Mouse (Mus musculus): ENCODE data around the gene Dcst2. TPM values are rescaled to one million over a fixed set of nuclear protein-coding genes. Genes with fewer than 3 reads are reported as not detected.

Dcst2 gene
- polyA plus RNA-seq, 1 experiment from 2014 or later = not detected

Other genes with a start within 250 kb of the Dcst2 start
- not detected in 3 replicates for gene Pklr, start 225.8 kb upstream of the Dcst2 start, polyA plus RNA-seq (2018)
- 0.11 to 0.20 TPM (median 0.15 TPM) in 3 replicates for gene Hcn3, start 201.8 kb upstream of the Dcst2 start, polyA plus RNA-seq (2018)
- gene Clk2, start 197.2 kb upstream of the Dcst2 start, polyA plus RNA-seq (2018) = 19.9 to 35.6 TPM (median 25.1 TPM) in 3 replicates
- gene Scamp3, start 184.5 kb upstream of the Dcst2 start, polyA plus RNA-seq (2018) = 79.6 to 84.3 TPM (median 80.5 TPM) in 3 replicates
- gene Fam189b, start 178.8 kb upstream of the Dcst2 start, polyA plus RNA-seq (2018) = 1.1 to 4.4 TPM (median 1.9 TPM) in 3 replicates
- 205 to 294 TPM (median 220 TPM) in 3 replicates for gene Gba, start 159.0 kb upstream of the Dcst2 start, polyA plus RNA-seq (2018)
- gene Thbs3, start 146.8 kb upstream of the Dcst2 start, polyA plus RNA-seq (2018) = 0.17 to 0.68 TPM (median 0.34 TPM) in 3 replicates
- 55.2 to 102 TPM (median 79.3 TPM) in 3 replicates for gene Mtx1, start 134.9 kb upstream of the Dcst2 start, polyA plus RNA-seq (2018)
- gene Muc1, start 132.9 kb upstream of the Dcst2 start, polyA plus RNA-seq (2018) = not detected in 3 replicates
- 30.5 to 54.3 TPM (median 43.8 TPM) in 3 replicates for gene Krtcap2, start 116.0 kb upstream of the Dcst2 start, polyA plus RNA-seq (2018)
- gene Trim46, start 115.7 kb upstream of the Dcst2 start, polyA plus RNA-seq (2018) = 0.22 TPM in 1 of 3 replicates, not detected in the others
- 23.7 to 90.4 TPM (median 70.3 TPM) in 3 replicates for gene Dpm3, start 102.6 kb upstream of the Dcst2 start, polyA plus RNA-seq (2018)
- 18.0 to 31.9 TPM (median 31.9 TPM) in 3 replicates for gene Slc50a1, start 91.4 kb upstream of the Dcst2 start, polyA plus RNA-seq (2018)
- 0.20 to 0.25 TPM in 2 of 3 replicates, not detected in the other for gene Efna1, start 80.8 kb upstream of the Dcst2 start, polyA plus RNA-seq (2018)
- gene Efna3, start 39.0 kb upstream of the Dcst2 start, polyA plus RNA-seq (2018) = not detected in 3 replicates
- gene Efna4, start 23.9 kb upstream of the Dcst2 start, polyA plus RNA-seq (2018) = not detected in 3 replicates
- 143 to 250 TPM (median 157 TPM) in 3 replicates for gene Adam15, start 12.0 kb upstream of the Dcst2 start, polyA plus RNA-seq (2018)
- not detected in 3 replicates for gene Dcst1, start 3.3 kb downstream of the Dcst2 start, polyA plus RNA-seq (2018)
- 41.6 to 50.1 TPM (median 42.1 TPM) in 3 replicates for gene Zbtb7b, start 32.8 kb downstream of the Dcst2 start, polyA plus RNA-seq (2018)
- not detected in 3 replicates for gene Lenep, start 40.8 kb downstream of the Dcst2 start, polyA plus RNA-seq (2018)
- gene Flad1, start 49.9 kb downstream of the Dcst2 start, polyA plus RNA-seq (2018) = 11.3 to 17.1 TPM (median 16.4 TPM) in 3 replicates
- 6.1 to 27.6 TPM (median 13.1 TPM) in 3 replicates for gene Cks1b, start 56.4 kb downstream of the Dcst2 start, polyA plus RNA-seq (2018)
- 32.7 to 33.3 TPM (median 32.9 TPM) in 3 replicates for gene Shc1, start 56.5 kb downstream of the Dcst2 start, polyA plus RNA-seq (2018)
- gene Pygo2, start 68.2 kb downstream of the Dcst2 start, polyA plus RNA-seq (2018) = 7.7 to 18.5 TPM (median 16.4 TPM) in 3 replicates
- 5.3 to 6.8 TPM (median 5.4 TPM) in 3 replicates for gene Pbxip1, start 74.7 kb downstream of the Dcst2 start, polyA plus RNA-seq (2018)
- 15.3 to 25.4 TPM (median 21.3 TPM) in 3 replicates for gene Pmvk, start 92.6 kb downstream of the Dcst2 start, polyA plus RNA-seq (2018)
- gene Kcnn3, start 158.2 kb downstream of the Dcst2 start, polyA plus RNA-seq (2018) = 0.02 to 0.03 TPM in 2 of 3 replicates, not detected in the other

Data from macrophage (primary cell).